Mouse (Mus musculus): ENCODE data around the gene Tnfrsf12a. TPM values are rescaled to one million over a fixed set of nuclear protein-coding genes. Genes with fewer than 3 reads are reported as not detected.
A peak's percentile ranks its signal among the peaks of the same experiment; 100 is the strongest.

Tnfrsf12a gene
- polyA plus RNA-seq (2015; fragmentation: Nextera tagmentation; extraction: Ambion mirVana): 10.4 and 13.1 TPM in 2 replicates

DNA sequence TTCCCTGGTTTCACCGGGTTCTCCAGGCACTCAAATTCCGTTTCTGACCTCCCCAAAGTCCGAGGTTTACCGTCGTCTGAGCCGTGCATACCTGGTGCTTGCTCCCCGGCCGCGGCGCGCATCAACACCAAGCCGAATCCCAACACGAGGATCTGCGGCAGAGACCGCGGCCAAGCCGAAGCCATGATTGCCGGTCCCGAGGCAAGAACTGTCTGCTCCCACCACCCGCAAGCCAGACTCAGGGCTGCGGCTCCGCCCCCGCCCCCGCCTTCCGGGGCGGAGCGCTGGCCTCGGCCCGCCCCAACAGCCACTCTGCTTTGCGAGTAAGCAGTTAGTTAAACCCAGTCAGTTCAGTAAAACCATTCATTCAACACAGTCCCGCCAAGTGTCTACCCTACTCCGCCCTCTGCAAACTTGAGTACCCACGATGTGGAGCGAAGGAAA lies at the start of gene Tnfrsf12a:
Gene Tnfrsf12a, minus strand, starts transcription at position 233 of the 444 bp plus-strand sequence.
- H3K27ac ChIP-seq: no peak within 1 kb of the TSS; the same call in 1 of the 2 replicates
- H3K4me1 ChIP-seq: peaks cover 40% of the 10 kb centered on the region
- under 1% methylated on average over 34 of the region's 34 CpGs for WGBS
- H3K4me3 ChIP-seq: peak within 1 kb of the TSS; percentile 58
- peak within 1 kb of the TSS; percentile 73 for H3K9ac ChIP-seq
- H3K4me2 ChIP-seq: peak within 1 kb of the TSS; percentile 97
- no peaks in the 10 kb centered on the region for H3K9me3 ChIP-seq
- H3K27me3 ChIP-seq: peaks cover 65% of the 10 kb centered on the region
- H3K36me3 ChIP-seq: no peaks in the 10 kb centered on the region
- ATAC-seq (ENCODE audit: insufficient number of reproducible peaks, insufficient read depth, low FRiP score, low TSS enrichment, low read depth): peak; percentile 50

DNA sequence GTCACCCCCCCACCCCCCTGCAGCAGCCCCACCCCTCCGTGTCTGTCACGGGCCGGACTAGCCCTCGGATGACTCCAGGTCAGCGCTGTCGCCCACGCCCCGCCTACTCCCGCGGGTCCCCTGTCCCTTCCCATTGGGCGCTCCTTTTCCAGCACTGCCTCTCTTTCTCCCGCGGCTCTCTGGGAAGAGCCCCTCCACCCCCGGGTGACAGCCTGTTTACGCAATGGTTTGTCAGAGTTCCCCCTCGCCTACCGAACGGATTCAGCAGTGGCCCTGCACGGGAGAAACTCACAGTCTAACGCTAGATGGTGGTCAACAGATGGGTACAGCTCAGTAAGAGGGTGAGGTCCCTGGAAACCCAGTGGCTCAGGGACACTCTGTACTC lies 49.5 kb upstream of the Tnfrsf12a start:
- peak overlapping the region; percentile 73 for H3K27ac ChIP-seq
- H3K4me2 ChIP-seq: peak overlapping the region; percentile 77
- peak overlapping the region; percentile 86 for H3K4me3 ChIP-seq
- peak; percentile 79 for ATAC-seq (ENCODE audit: insufficient number of reproducible peaks, insufficient read depth, low FRiP score, low TSS enrichment, low read depth)
- H3K9ac ChIP-seq: peak overlapping the region; percentile 83
- peaks cover 13% of the 10 kb centered on the region; the same call in 1 of the 2 replicates for H3K4me1 ChIP-seq
- H3K27me3 ChIP-seq: no peaks in the 10 kb centered on the region
- H3K36me3 ChIP-seq: no peaks in the 10 kb centered on the region
- no peaks in the 10 kb centered on the region for H3K9me3 ChIP-seq
- under 1% methylated on average over 20 of the region's 20 CpGs for WGBS

DNA sequence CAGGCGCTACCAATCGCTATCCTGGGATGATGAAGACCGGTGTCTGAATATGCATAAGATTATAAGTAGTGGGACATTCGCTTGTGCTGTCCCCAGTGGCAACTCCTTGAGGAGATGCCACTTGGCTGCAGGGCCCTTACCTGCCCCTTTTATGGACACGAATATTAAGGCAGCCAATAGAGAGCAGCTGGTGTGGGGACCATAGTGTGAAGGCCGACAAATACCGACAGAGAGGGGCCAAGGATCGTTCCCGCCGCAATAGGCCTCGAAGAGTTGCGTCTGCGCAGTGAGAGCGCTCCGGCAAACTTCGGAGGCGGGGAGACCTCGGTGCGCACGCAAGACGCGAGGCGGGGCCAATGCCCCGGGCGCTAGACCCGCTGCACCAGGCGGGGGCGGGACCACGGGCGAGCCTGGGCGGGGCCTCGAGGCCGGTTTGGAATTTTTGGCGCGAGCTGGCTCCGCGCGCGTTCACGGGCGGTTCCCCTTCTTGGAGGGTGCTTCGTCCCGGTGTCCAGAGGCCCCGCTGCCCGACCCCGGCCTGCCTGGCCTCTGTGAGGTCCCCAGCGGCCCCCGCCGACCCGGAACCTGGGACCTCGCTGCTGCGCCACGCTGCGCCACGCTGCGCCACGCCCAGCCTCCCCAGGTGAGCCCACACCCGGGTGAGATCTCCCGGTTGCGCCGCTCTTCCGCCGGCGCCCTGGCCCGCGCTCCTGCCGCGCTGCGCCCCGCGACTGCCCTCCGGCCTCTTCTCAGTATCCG lies 48.9 kb upstream of the Tnfrsf12a start, which contains the start of gene Pkmyt1:
Gene Pkmyt1, plus strand, starts transcription at position 338 of the 759 bp plus-strand sequence.
- Histone ChIP-seq H3K9ac (peak within 1 kb of the TSS; percentile 83), H3K4me1 (peaks cover 13% of the 10 kb centered on the region; the same call in 1 of the 2 replicates)
- WGBS: 2% methylated on average over 73 of the region's 73 CpGs

DNA sequence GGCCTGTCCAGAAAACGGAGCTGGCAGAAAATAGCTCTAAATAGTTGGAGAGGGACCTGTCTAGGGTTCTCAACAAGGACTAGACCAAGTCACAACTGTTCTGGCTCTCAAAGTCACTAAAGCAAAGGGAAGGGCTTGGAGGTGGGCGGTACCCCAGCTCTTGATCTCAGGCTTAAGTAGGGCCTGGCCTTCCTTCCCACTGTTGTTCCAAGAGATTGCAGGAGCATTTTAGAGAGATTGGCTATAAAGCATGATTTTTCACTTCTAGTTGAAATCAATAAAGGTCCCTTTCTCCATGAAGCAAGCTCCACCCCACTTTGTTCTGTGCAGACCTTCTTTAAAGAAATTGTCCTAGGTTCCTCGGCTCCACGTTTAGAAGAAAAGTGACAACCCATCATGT lies 48.2 kb upstream of the Tnfrsf12a start:
- no peak for ATAC-seq (ENCODE audit: insufficient number of reproducible peaks, insufficient read depth, low FRiP score, low TSS enrichment, low read depth)
- WGBS: 66% methylated on average over 4 of the region's 4 CpGs

More for the DNA sequence above, 48.9 kb upstream of the Tnfrsf12a start, which contains the start of gene Pkmyt1:
- peak; percentile 91 for ATAC-seq (ENCODE audit: insufficient number of reproducible peaks, insufficient read depth, low FRiP score, low TSS enrichment, low read depth)
- peak within 1 kb of the TSS; percentile 86 for H3K4me3 ChIP-seq
- H3K9me3 ChIP-seq: no peaks in the 10 kb centered on the region
- H3K27ac ChIP-seq: peak within 1 kb of the TSS; percentile 73
- no peaks in the 10 kb centered on the region for H3K27me3 ChIP-seq
- H3K36me3 ChIP-seq: no peaks in the 10 kb centered on the region
- H3K4me2 ChIP-seq: peak within 1 kb of the TSS; percentile 77

DNA sequence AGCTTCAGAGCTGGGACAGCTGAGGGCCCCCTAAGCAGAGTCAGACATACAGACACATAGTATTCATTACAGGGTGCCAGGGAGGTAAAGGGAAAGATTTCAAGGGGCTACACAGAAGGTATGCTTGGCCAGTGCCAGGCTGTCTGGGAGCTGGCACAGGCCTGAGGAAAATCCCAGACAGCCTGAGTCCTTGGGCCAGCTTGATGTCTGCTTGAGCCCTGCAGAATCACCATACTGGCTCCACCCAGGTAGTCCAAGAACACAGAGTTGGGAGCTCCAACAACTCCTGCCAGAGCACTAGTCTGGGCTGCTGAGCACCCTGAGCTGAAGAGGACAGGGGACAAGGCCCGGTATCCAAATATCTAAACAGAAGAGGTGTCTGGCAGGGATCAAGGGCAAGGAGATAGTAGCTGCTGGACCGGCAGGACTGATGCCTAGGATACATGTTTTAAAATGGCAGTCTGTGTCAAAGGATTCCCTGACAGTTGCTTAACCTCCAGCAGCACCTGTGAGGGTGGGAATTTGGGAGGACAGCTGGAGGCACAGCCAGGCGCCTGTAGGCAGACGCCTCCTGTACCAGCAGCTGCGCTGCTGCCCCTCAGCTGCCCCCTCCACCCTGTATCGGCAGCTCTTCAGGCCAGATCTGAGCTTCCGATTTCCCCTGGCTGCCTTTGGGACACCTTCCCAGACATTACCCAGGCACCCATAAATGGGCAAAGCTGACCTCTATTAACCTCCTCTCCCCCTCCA lies 45.3 kb upstream of the Tnfrsf12a start, which contains the start of gene 1520401A03Rik:
Gene 1520401A03Rik, minus strand, starts transcription at position 408 of the 750 bp plus-strand sequence.
- Histone ChIP-seq H3K4me2 (no peak within 1 kb of the TSS), H3K27me3 (0 out of 2 replicates have a peak, but pooled peaks cover 3% of the 10 kb centered on the region), H3K36me3 (no peaks in the 10 kb centered on the region), H3K27ac (no peak within 1 kb of the TSS), H3K9ac (no peak within 1 kb of the TSS), H3K4me1 (peaks cover 13% of the 10 kb centered on the region; the same call in 1 of the 2 replicates), H3K9me3 (no peaks in the 10 kb centered on the region), H3K4me3 (no peak within 1 kb of the TSS)
- WGBS: 73% methylated on average over 7 of the region's 7 CpGs
- no peak for ATAC-seq (ENCODE audit: insufficient number of reproducible peaks, insufficient read depth, low FRiP score, low TSS enrichment, low read depth)

More for the DNA sequence above, 48.2 kb upstream of the Tnfrsf12a start:
- Histone ChIP-seq H3K9ac (peak overlapping the region; percentile 83), H3K4me1 (peaks cover 13% of the 10 kb centered on the region; the same call in 1 of the 2 replicates), H3K4me2 (peak overlapping the region; percentile 77), H3K36me3 (no peaks in the 10 kb centered on the region), H3K27me3 (no peaks in the 10 kb centered on the region), H3K9me3 (no peaks in the 10 kb centered on the region), H3K4me3 (peak overlapping the region; percentile 86), H3K27ac (peak overlapping the region; percentile 73; the same call in 1 of the 2 replicates)

DNA sequence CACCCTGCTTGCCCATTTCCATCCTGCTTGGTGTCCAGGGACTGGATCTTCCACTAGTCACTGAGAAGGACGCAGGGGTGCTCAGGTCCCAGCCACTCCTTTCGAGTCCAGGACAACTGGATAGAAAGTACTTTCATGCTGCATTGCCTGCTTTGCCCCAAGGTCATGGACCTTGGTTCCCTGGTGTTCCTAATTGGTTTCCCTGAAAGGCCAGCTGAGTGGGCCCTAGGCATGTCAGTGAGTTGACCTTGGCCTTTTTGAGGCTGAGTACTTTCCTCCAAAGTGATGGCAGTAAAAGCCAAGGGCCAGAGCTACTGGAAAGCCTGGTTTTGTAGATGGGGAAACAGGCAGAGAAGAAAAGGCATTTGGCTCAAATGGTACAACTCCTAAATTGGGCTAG lies 44.6 kb upstream of the Tnfrsf12a start:
- Histone ChIP-seq H3K4me3 (no peak overlapping the region), H3K4me1 (peaks cover 8% of the 10 kb centered on the region; the same call in 1 of the 2 replicates), H3K9me3 (no peaks in the 10 kb centered on the region), H3K27ac (no peak overlapping the region), H3K4me2 (no peak overlapping the region), H3K27me3 (0 out of 2 replicates have a peak, but pooled peaks cover 3% of the 10 kb centered on the region), H3K9ac (no peak overlapping the region), H3K36me3 (no peaks in the 10 kb centered on the region)
- no peak for ATAC-seq (ENCODE audit: insufficient number of reproducible peaks, insufficient read depth, low FRiP score, low TSS enrichment, low read depth)
- 69% methylated on average over 2 of the region's 2 CpGs for WGBS

DNA sequence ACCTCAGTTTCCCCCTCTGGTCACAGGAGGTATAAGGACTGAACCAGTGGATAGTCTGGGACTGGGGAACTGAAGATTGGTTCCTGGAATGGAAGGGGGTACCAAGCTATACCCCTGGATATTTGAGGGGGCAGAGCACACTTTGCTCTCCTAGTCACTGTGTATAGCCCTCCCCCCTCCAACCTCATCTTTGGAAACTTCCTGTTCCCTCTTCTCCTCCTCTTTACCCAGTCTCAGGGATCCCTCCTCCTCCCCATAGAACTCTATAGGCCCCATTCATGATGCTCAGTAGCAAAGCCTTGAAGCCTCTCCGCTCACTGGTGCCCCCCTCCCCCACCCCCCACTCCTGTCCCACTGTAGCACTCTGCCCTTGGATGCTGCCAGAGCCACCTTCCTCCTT lies 42.2 kb upstream of the Tnfrsf12a start:
- WGBS: 6% methylated on average over 1 of the region's 1 CpGs
- H3K4me1 ChIP-seq: no peaks in the 10 kb centered on the region
- H3K27me3 ChIP-seq: 0 out of 2 replicates have a peak, but pooled peaks cover 3% of the 10 kb centered on the region
- ATAC-seq (ENCODE audit: insufficient number of reproducible peaks, insufficient read depth, low FRiP score, low TSS enrichment, low read depth): no peak; the same call in 1 of the 2 replicates
- no peak overlapping the region for H3K4me3 ChIP-seq
- no peak overlapping the region for H3K4me2 ChIP-seq
- H3K27ac ChIP-seq: no peak overlapping the region
- no peak overlapping the region for H3K9ac ChIP-seq
- H3K36me3 ChIP-seq: no peaks in the 10 kb centered on the region
- H3K9me3 ChIP-seq: no peaks in the 10 kb centered on the region

DNA sequence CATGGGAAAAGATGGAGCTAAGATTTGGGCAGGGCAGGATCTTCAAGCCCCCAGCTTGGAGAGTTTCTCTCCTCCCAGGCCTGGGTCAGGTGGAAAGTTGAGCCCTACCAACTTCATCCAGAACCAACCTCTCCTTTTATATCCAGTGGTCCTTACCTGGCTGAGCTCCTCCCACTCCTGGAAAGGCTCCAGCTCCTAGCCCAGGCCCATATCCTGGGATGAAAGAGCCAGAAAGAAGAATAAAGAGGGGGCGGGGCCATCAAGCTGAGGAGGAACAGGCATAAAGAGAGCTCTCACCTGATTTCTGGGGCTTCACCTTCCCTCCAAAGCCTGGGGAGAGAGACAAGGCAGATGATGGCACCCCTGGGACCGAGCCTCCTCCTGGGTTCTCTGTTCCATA lies 39.7 kb upstream of the Tnfrsf12a start:
- WGBS: 53% methylated on average over 2 of the region's 2 CpGs
- H3K27ac ChIP-seq: no peak overlapping the region
- no peak for ATAC-seq (ENCODE audit: insufficient number of reproducible peaks, insufficient read depth, low FRiP score, low TSS enrichment, low read depth)

DNA sequence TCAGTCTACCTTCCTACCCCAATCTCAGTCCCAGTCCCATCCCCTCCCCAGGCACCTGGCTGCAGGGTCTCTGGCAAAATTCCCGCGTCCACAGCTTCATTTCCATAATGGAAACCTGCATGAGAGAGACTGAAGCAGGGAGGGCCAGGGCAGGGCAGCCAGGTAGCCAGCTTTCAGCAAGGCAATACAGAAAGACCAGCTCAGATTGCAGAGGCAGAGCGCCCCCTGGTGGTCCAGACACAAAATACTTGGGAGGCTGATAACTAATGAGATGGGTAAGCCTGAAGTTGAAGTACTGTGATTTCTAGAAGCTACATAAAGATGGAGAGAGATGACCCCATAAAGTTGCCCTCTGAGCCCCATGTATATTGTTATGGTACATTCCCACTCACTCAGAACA lies 28.9 kb upstream of the Tnfrsf12a start:
- ATAC-seq (ENCODE audit: insufficient number of reproducible peaks, insufficient read depth, low FRiP score, low TSS enrichment, low read depth): no peak
- no peak overlapping the region for H3K4me2 ChIP-seq
- no peak overlapping the region for H3K27ac ChIP-seq
- peaks cover 14% of the 10 kb centered on the region for H3K4me1 ChIP-seq
- H3K9me3 ChIP-seq: no peaks in the 10 kb centered on the region
- WGBS: 2% methylated on average over 3 of the region's 3 CpGs
- no peak overlapping the region for H3K4me3 ChIP-seq
- H3K9ac ChIP-seq: no peak overlapping the region
- peaks cover 18% of the 10 kb centered on the region for H3K27me3 ChIP-seq
- no peaks in the 10 kb centered on the region for H3K36me3 ChIP-seq

More for the DNA sequence above, 39.7 kb upstream of the Tnfrsf12a start:
- 0 out of 2 replicates have a peak, but pooled peaks cover 3% of the 10 kb centered on the region for H3K27me3 ChIP-seq
- H3K4me1 ChIP-seq: no peaks in the 10 kb centered on the region
- no peak overlapping the region for H3K9ac ChIP-seq
- no peaks in the 10 kb centered on the region for H3K36me3 ChIP-seq
- H3K4me3 ChIP-seq: no peak overlapping the region
- no peak overlapping the region for H3K4me2 ChIP-seq
- no peaks in the 10 kb centered on the region for H3K9me3 ChIP-seq

DNA sequence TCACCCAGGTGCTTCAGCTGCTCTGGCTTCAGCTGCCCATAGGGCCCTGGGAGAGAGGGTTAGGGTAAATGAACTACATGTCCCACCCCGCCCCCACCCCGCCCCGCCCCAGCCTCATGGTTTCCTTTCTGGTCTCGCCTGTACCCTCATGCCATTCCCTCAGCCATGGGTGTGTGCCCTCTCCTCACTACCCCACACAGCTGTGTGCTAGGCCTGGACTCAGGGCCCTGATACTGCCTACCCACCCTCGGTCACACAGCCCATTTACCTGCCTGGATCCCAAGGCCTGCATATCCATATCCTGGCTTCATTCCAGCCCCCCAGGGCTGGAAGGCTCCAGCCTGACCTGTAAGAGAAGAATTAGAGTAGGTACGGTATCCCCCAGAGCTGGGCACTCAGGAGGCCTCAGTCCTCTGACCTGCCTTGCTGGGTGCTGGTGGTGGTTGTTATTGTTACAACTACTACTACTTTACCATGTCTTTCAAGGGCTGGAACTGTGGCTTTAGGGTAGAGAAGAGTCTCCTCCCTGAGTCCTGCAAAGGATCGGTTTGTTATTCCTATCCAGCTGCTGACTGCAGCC lies 28.3 kb upstream of the Tnfrsf12a start:
- H3K4me3 ChIP-seq: no peak overlapping the region
- ATAC-seq (ENCODE audit: insufficient number of reproducible peaks, insufficient read depth, low FRiP score, low TSS enrichment, low read depth): no peak
- H3K9me3 ChIP-seq: no peaks in the 10 kb centered on the region
- H3K27ac ChIP-seq: no peak overlapping the region
- 70% methylated on average over 7 of the region's 7 CpGs for WGBS
- peaks cover 24% of the 10 kb centered on the region for H3K27me3 ChIP-seq
- H3K9ac ChIP-seq: no peak overlapping the region
- H3K4me1 ChIP-seq: peaks cover 14% of the 10 kb centered on the region
- H3K4me2 ChIP-seq: no peak overlapping the region
- no peaks in the 10 kb centered on the region for H3K36me3 ChIP-seq

DNA sequence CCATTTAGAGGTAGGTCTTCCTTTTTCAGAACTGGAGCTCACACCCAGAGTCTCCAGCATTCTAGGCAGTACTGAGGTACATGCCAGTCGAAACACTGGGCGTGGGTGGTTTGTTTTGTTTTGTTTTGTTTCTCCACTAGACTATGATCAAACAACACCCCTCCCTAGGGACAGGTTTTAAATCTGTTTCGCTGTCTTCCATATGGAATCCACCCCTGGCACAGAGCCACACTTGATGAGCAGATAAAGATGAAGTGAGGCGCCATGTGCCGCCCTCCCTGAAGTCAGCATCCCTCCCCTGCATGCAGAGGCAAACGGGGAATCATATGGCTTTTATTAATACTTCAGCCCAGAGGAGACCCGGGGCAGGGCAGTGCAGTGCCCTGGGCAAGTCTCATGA lies 27.5 kb upstream of the Tnfrsf12a start:
- ATAC-seq (ENCODE audit: insufficient number of reproducible peaks, insufficient read depth, low FRiP score, low TSS enrichment, low read depth): no peak
- H3K36me3 ChIP-seq: no peaks in the 10 kb centered on the region
- peaks cover 14% of the 10 kb centered on the region for H3K4me1 ChIP-seq
- H3K4me2 ChIP-seq: no peak overlapping the region
- peaks cover 33% of the 10 kb centered on the region for H3K27me3 ChIP-seq
- H3K9ac ChIP-seq: no peak overlapping the region
- no peak overlapping the region for H3K4me3 ChIP-seq
- no peak overlapping the region for H3K27ac ChIP-seq
- 21% methylated on average over 7 of the region's 7 CpGs for WGBS
- no peaks in the 10 kb centered on the region for H3K9me3 ChIP-seq
